In the genomic region with DNA sequence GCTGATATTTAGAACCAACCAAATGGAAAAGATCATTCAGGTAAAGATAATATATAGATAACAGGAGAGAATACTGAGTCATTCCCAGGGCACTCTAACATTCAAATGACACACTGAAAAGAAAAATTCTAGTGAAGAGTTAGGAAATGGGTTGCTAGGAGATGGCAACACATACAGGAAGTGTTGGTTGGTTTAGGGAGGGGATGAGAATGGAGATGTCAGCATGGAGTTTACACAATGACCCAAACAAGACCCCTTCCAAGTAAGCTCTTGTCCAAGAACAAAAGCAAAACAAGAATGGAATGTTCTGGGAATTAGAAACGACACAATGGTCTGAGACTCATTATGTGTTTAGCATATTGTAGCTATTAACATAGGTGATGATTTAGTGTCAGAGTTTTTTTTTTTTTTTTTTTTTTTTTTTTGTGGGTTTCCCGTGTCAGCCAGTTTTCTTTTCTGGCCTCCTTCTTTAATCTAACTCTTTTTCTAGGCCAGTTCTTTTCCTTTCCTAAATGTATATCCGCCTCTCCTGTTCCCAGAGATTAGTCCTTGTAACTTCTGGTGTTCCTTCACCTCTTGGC, we compare ENCODE assay signal across 32 mouse cellular contexts. TPM values are rescaled to one million over a fixed set of nuclear protein-coding genes. Genes with fewer than 3 reads are reported as not detected.
DNase-seq lines count a peak whose midpoint lies in the region; ATAC-seq and TF ChIP-seq lines count a peak whose summit lies in the region.
"Had no signal": no experiment of that assay in that cellular context is flagged by ENCODE, and none has a peak within 500 bp of the region (broad histone marks: within the 10 kb centered on the region; RNA-seq: fewer than 3 reads in every experiment).

No protein-coding gene starts in this region.

- H3K36me3 ChIP-seq in hindbrain, embryonic 11.5 days (ENCODE audit: control insufficient read depth, insufficient read depth, low read length), result no peaks in the 10 kb centered on the region
- H3K36me3 ChIP-seq in hindbrain, embryonic 13.5 days, result no peaks in the 10 kb centered on the region
- H3K36me3 ChIP-seq in CH12.LX (replicated peaks in 1 of 2; ENCODE audit: control insufficient read depth in 1 of 2, insufficient read depth in 1 of 2, low read length in 1 of 2), result no peaks in the 10 kb centered on the region
- H3K36me3 ChIP-seq: embryonic facial prominence, embryonic 13.5 days; forebrain, embryonic 12.5 days; liver, embryonic 13.5 days; lung, embryonic 15.5 days had no signal

- H3K9me3 ChIP-seq in hindbrain, embryonic 11.5 days (ENCODE audit: control insufficient read depth, low read length), result no peaks in the 10 kb centered on the region
- no peaks in the 10 kb centered on the region for H3K9me3 ChIP-seq in hindbrain, embryonic 13.5 days
- no peaks in the 10 kb centered on the region for H3K9me3 ChIP-seq in CH12.LX (replicated peaks; ENCODE audit: low read length)
- H3K9me3 ChIP-seq: embryonic facial prominence, embryonic 13.5 days; forebrain, embryonic 12.5 days; liver, embryonic 13.5 days; lung, embryonic 15.5 days had no signal

- no peak for TF ChIP-seq CTCF in CH12.LX (conservative IDR thresholded peaks at IDR 0.05 in 1 of 2, IDR thresholded peaks at IDR 0.05 in 1 of 2; ENCODE audit: low read depth in 2 of 2, low read length in 2 of 2)

- H3K4me1 ChIP-seq in hindbrain, embryonic 11.5 days (replicated peaks; ENCODE audit: control insufficient read depth, insufficient read depth, low read length), result no peaks in the 10 kb centered on the region
- no peaks in the 10 kb centered on the region for H3K4me1 ChIP-seq in hindbrain, embryonic 13.5 days (replicated peaks)
- no peaks in the 10 kb centered on the region; a peak in 1 of 4 replicates for H3K4me1 ChIP-seq in CH12.LX (ENCODE audit: control insufficient read depth in 1 of 2, insufficient read depth in 2 of 2)
- H3K4me1 ChIP-seq: embryonic facial prominence, embryonic 13.5 days; forebrain, embryonic 12.5 days; liver, embryonic 13.5 days; lung, embryonic 15.5 days had no signal

- no peak overlapping the region for H3K27ac ChIP-seq in hindbrain, embryonic 11.5 days (ENCODE audit: low read depth, low read length)
- H3K27ac ChIP-seq in hindbrain, embryonic 13.5 days, result no peak overlapping the region
- H3K27ac ChIP-seq in CH12.LX (ENCODE audit: insufficient read depth, low read depth), result no peak overlapping the region
- H3K27ac ChIP-seq: embryonic facial prominence, embryonic 13.5 days; forebrain, embryonic 12.5 days; hindbrain, postnatal 0 days; liver, embryonic 13.5 days; lung, embryonic 15.5 days had no signal

- ATAC-seq in hindbrain, embryonic 11.5 days (ENCODE audit: low FRiP score), result peak; percentile 25; the same call in 1 of the 2 replicates
- ATAC-seq in hindbrain, embryonic 13.5 days (ENCODE audit: low FRiP score), result no peak
- ATAC-seq: hindbrain, postnatal 0 days; intestine, postnatal 0 days; midbrain, embryonic 16.5 days had no signal

- H3K27me3 ChIP-seq in hindbrain, embryonic 11.5 days (ENCODE audit: control insufficient read depth, insufficient read depth, low read length), result peaks cover 3% of the 10 kb centered on the region; the same call in 1 of the 2 replicates
- H3K27me3 ChIP-seq in hindbrain, embryonic 13.5 days, result 0 out of 2 replicates have a peak, but pooled peaks cover 10% of the 10 kb centered on the region
- H3K27me3 ChIP-seq in CH12.LX (replicated peaks), result no peaks in the 10 kb centered on the region
- H3K27me3 ChIP-seq: embryonic facial prominence, embryonic 13.5 days; forebrain, embryonic 12.5 days; liver, embryonic 13.5 days; lung, embryonic 15.5 days had no signal

- no peak for TF ChIP-seq EP300 in CH12.LX (IDR thresholded peaks at IDR 0.05; ENCODE audit: low read length)

- in situ Hi-C loops in CH12.LX (cut with MboI; ENCODE audit: low pct_ligation_motif_present, low pct_unique_long_range_greater_than_20kb, low sequenced_read_pairs), result no loop called here

- H3K9ac ChIP-seq in hindbrain, embryonic 11.5 days (ENCODE audit: low read depth, low read length), result no peak overlapping the region
- H3K9ac ChIP-seq in hindbrain, embryonic 13.5 days, result no peak overlapping the region
- no peak overlapping the region for H3K9ac ChIP-seq in CH12.LX (ENCODE audit: insufficient read depth, low read depth)
- H3K9ac ChIP-seq: embryonic facial prominence, embryonic 13.5 days; forebrain, embryonic 12.5 days; liver, embryonic 13.5 days; lung, embryonic 15.5 days had no signal

- TF ChIP-seq RAD21 in CH12.LX (IDR thresholded peaks at IDR 0.05; ENCODE audit: low read depth, low read length), result no peak

- H3K4me2 ChIP-seq in hindbrain, embryonic 11.5 days (replicated peaks; ENCODE audit: low read depth, low read length), result no peak overlapping the region
- no peak overlapping the region for H3K4me2 ChIP-seq in hindbrain, embryonic 13.5 days
- H3K4me2 ChIP-seq in CH12.LX (ENCODE audit: insufficient read depth, low read depth, poor library complexity, severe bottlenecking), result no peak overlapping the region
- H3K4me2 ChIP-seq: embryonic facial prominence, embryonic 13.5 days; forebrain, embryonic 12.5 days; liver, embryonic 13.5 days; lung, embryonic 15.5 days had no signal

- no peak overlapping the region for H3K4me3 ChIP-seq in hindbrain, embryonic 11.5 days (ENCODE audit: low read depth, low read length)
- no peak overlapping the region for H3K4me3 ChIP-seq in hindbrain, embryonic 13.5 days
- H3K4me3 ChIP-seq in CH12.LX (replicated peaks in 1 of 3; ENCODE audit: low read depth in 2 of 3, low read length in 2 of 3, poor library complexity in 1 of 3), result no peak overlapping the region
- H3K4me3 ChIP-seq: embryonic facial prominence, embryonic 13.5 days; erythroblast, embryonic 14.5 days; forebrain, embryonic 12.5 days; liver, embryonic 13.5 days; lung, embryonic 15.5 days; myocyte had no signal

- peak; percentile 15 for DNase-seq in hindbrain, embryonic 11.5 days (ENCODE audit: low spot score)
- DNase-seq in CH12.LX (ENCODE audit: extremely low read depth), result no peak
- DNase-seq in embryo, embryonic 10.5 days (ENCODE audit: low spot score), result peak; percentile 22
- DNase-seq in naive thymus-derived CD4-positive, alpha-beta T cell, adult 2 months (ENCODE audit: low read depth), result peak; percentile 6
- DNase-seq in kidney, adult 9 months, result no peak
- DNase-seq in urinary bladder, postnatal 10 days (ENCODE audit: low spot score), result no peak
- no peak for DNase-seq in frontal cortex, postnatal 36 days (ENCODE audit: low spot score in 2 of 2)
- DNase-seq: adrenal gland, postnatal 14 days; cerebellum, adult 8-10 months; heart, postnatal 4 days; kidney, postnatal 4 days; liver, embryonic 13.5 days had no signal

- H3K79me2 ChIP-seq in CH12.LX (replicated peaks; ENCODE audit: control insufficient read depth, extremely low read depth, insufficient read depth, poor library complexity, severe bottlenecking), result no peaks in the 10 kb centered on the region

- TF ChIP-seq POLR2A in CH12.LX (IDR thresholded peaks at IDR 0.05; ENCODE audit: low read depth, low read length), result no peak

- dilution Hi-C loops in CH12.LX (cut with MboI; ENCODE audit: extremely low pct_ligation_motif_present, extremely low pct_unique_long_range_greater_than_20kb, low sequenced_read_pairs), result no loop called here

- WGBS in hindbrain, embryonic 11.5 days, result 38% methylated on average over 3 of the region's 3 CpGs
- WGBS in hindbrain, embryonic 13.5 days, result 35% methylated on average over 3 of the region's 3 CpGs

TF ChIP-seq in CH12.LX, 34 proteins besides CTCF, POLR2A, EP300 and RAD21:
- TF ChIP-seq ZNF384 (IDR thresholded peaks at IDR 0.05; ENCODE audit: low read depth, low read length), result peak; percentile 59
- TF ChIP-seq POLR2AphosphoS2 (IDR thresholded peaks at IDR 0.05; ENCODE audit: low read depth, low read length), result no peak
TF ChIP-seq in CH12.LX: peak in this region for 1.

RNA-seq across cellular contexts. Expression of gene Gm21905, which starts 35.8 kb away (rescaled TPM):
- polyA plus RNA-seq in hindbrain, embryonic 11.5 days (2014; fragmentation: Nextera tagmentation; extraction: Ambion mirVana), result not detected in 2 replicates
- polyA plus RNA-seq in hindbrain, embryonic 13.5 days (2015; fragmentation: Nextera tagmentation; extraction: Ambion mirVana), result not detected in 2 replicates
- total RNA-seq in CH12.LX (2012; rRNA removed), result not detected in 2 replicates
- total RNA-seq in CH12.LX (2014; rRNA removed), result not detected in 2 replicates
- polyA plus RNA-seq in CH12.LX (2012; ENCODE audit: insufficient read length, low read depth), result not detected in 2 replicates
- total RNA-seq: adrenal gland, postnatal 14 days; gastrocnemius, adult 18-20 months; gastrocnemius, postnatal 4 days; heart, postnatal 4 days; hindbrain, postnatal 0 days; left cerebral cortex, adult 18-20 months; left cerebral cortex, postnatal 25 days; megakaryocyte-erythroid progenitor cell, adult 5-6 weeks; MEL had no signal
- polyA plus RNA-seq: embryonic facial prominence, embryonic 13.5 days; erythroblast, embryonic 14.5 days; forebrain, embryonic 12.5 days; heart, embryonic 16.5 days; hindbrain, postnatal 0 days; intestine, postnatal 0 days; kidney, embryonic 16.5 days; limb, embryonic 14.5 days; liver, embryonic 13.5 days; lung, embryonic 15.5 days; midbrain, embryonic 16.5 days; myocyte; neural tube, embryonic 14.5 days; thymus, postnatal 0 days had no signal

RNA-seq across cellular contexts. Expression of gene Gm5108, which starts 40.6 kb away (rescaled TPM):
- polyA plus RNA-seq in hindbrain, embryonic 11.5 days (2014; fragmentation: Nextera tagmentation; extraction: Ambion mirVana), result not detected in 2 replicates
- not detected in 2 replicates for polyA plus RNA-seq in hindbrain, embryonic 13.5 days (2015; fragmentation: Nextera tagmentation; extraction: Ambion mirVana)
- total RNA-seq in CH12.LX (2012; rRNA removed) (not detected in 2 replicates), CH12.LX (2014; rRNA removed) (not detected in 2 replicates)
- not detected in 2 replicates for polyA plus RNA-seq in CH12.LX (2012; ENCODE audit: insufficient read length, low read depth)
- total RNA-seq: adrenal gland, postnatal 14 days; gastrocnemius, adult 18-20 months; gastrocnemius, postnatal 4 days; heart, postnatal 4 days; hindbrain, postnatal 0 days; left cerebral cortex, adult 18-20 months; left cerebral cortex, postnatal 25 days; megakaryocyte-erythroid progenitor cell, adult 5-6 weeks; MEL had no signal
- polyA plus RNA-seq: embryonic facial prominence, embryonic 13.5 days; erythroblast, embryonic 14.5 days; forebrain, embryonic 12.5 days; heart, embryonic 16.5 days; hindbrain, postnatal 0 days; kidney, embryonic 16.5 days; limb, embryonic 14.5 days; liver, embryonic 13.5 days; lung, embryonic 15.5 days; midbrain, embryonic 16.5 days; myocyte; neural tube, embryonic 14.5 days; thymus, postnatal 0 days had no signal

RNA-seq across cellular contexts. Expression of gene Grxcr1, which starts 49.6 kb away (rescaled TPM):
- polyA plus RNA-seq in hindbrain, embryonic 11.5 days (2014; fragmentation: Nextera tagmentation; extraction: Ambion mirVana), result 0.15 and 0.38 TPM in 2 replicates
- polyA plus RNA-seq in hindbrain, embryonic 13.5 days (2015; fragmentation: Nextera tagmentation; extraction: Ambion mirVana), result 0.21 and 0.43 TPM in 2 replicates
- total RNA-seq in CH12.LX (2012; rRNA removed), result not detected in 2 replicates
- total RNA-seq in CH12.LX (2014; rRNA removed), result not detected in 2 replicates
- polyA plus RNA-seq in CH12.LX (2012; ENCODE audit: insufficient read length, low read depth), result not detected in 2 replicates
- total RNA-seq: adrenal gland, postnatal 14 days; gastrocnemius, adult 18-20 months; gastrocnemius, postnatal 4 days; heart, postnatal 4 days; hindbrain, postnatal 0 days; left cerebral cortex, adult 18-20 months; left cerebral cortex, postnatal 25 days; megakaryocyte-erythroid progenitor cell, adult 5-6 weeks; MEL had no signal
- polyA plus RNA-seq: embryonic facial prominence, embryonic 13.5 days; erythroblast, embryonic 14.5 days; forebrain, embryonic 12.5 days; heart, embryonic 16.5 days; intestine, postnatal 0 days; kidney, embryonic 16.5 days; limb, embryonic 14.5 days; liver, embryonic 13.5 days; lung, embryonic 15.5 days; midbrain, embryonic 16.5 days; myocyte; neural tube, embryonic 14.5 days; thymus, postnatal 0 days had no signal

Comparison
In these comparisons a context has a peak if more than half of its experiments do, and no peak if none do; other contexts are left out.
1. DNase-seq: peak in hindbrain, embryonic 11.5 days (single experiment), embryo, embryonic 10.5 days (single experiment) and naive thymus-derived CD4-positive, alpha-beta T cell, adult 2 months (single experiment); none in CH12.LX (single experiment), kidney, adult 9 months (single experiment), urinary bladder, postnatal 10 days (single experiment) and frontal cortex, postnatal 36 days (0 of 2).